Mouse (Mus musculus) limb, embryonic 14.5 days (tissue): ENCODE data around the gene Gpr65. TPM values are rescaled to one million over a fixed set of nuclear protein-coding genes. Genes with fewer than 3 reads are reported as not detected.
"Not testable (repeated sequence)": the region's sequence is repeated elsewhere in the genome, so short reads cannot be mapped to it uniquely, and the experiment has no call there.

Experiments used
- ATAC-seq: fragments of 200-750 bp; cut with Nextera tagmentation; 2 replicates; pipeline ENCODE4 v1.8.0; 2017; ENCODE audit warnings: low read depth, moderate number of reproducible peaks, moderate TSS enrichment; ENCODE audit not compliant: low FRiP score
- DNase-seq: peaks from one replicate; pipeline ENCODE4 v3.0.0-alpha.2; 2015; ENCODE audit warnings: low spot score
- H3K27ac ChIP-seq: fragments of 300-500 bp; sonication (generic); replicated peaks from 2 replicates; pipeline ENCODE4 v1.5.1; 2014; ENCODE audit warnings: low read depth, mild to moderate bottlenecking, low read length, moderate library complexity, mixed read lengths
- H3K27me3 ChIP-seq: fragments of 300-500 bp; sonication (generic); 2 replicates; pipeline ENCODE4 v1.6.1; 2014; ENCODE audit warnings: low read length, mixed read lengths; ENCODE audit not compliant: control insufficient read depth, insufficient read depth
- H3K36me3 ChIP-seq: fragments of 300-500 bp; sonication (generic); 2 replicates; pipeline ENCODE4 v1.6.1; 2014; ENCODE audit warnings: mild to moderate bottlenecking, low read length, moderate library complexity, mixed read lengths; ENCODE audit not compliant: control insufficient read depth, insufficient read depth
- H3K4me1 ChIP-seq: fragments of 300-500 bp; sonication (generic); 2 replicates; pipeline ENCODE4 v1.6.1; 2014; ENCODE audit warnings: antibody characterized with exemption, low read length, mixed read lengths; ENCODE audit not compliant: control insufficient read depth, insufficient read depth
- H3K4me2 ChIP-seq: fragments of 300-500 bp; sonication (generic); replicated peaks from 2 replicates; pipeline ENCODE4 v1.6.1; 2014; ENCODE audit warnings: low read depth, mild to moderate bottlenecking, low read length, moderate library complexity; ENCODE audit not compliant: severe bottlenecking
- H3K4me3 ChIP-seq: fragments of 300-500 bp; sonication (generic); replicated peaks from 2 replicates; pipeline ENCODE4 v1.5.1; 2014; ENCODE audit warnings: low read length
- H3K9ac ChIP-seq: fragments of 300-500 bp; sonication (generic); 2 replicates; pipeline ENCODE4 v1.6.1; 2014; ENCODE audit warnings: mild to moderate bottlenecking, low read depth, low read length, moderate library complexity; ENCODE audit not compliant: severe bottlenecking
- H3K9me3 ChIP-seq: fragments of 300-500 bp; sonication (generic); 2 replicates; pipeline ENCODE4 v1.6.1; 2016; ENCODE audit warnings: low read length; ENCODE audit not compliant: control insufficient read depth
- POLR2A ChIP-seq: fragments of 200-500 bp; IDR thresholded peaks from 2 replicates; pipeline ENCODE4 v1.8.0; 2012; ENCODE audit warnings: inconsistent platforms, mild to moderate bottlenecking, moderate library complexity, borderline replicate concordance; ENCODE audit not compliant: insufficient read depth, insufficient read length; ENCODE audit errors: extremely low read depth
- WGBS: fragments of 180-500 bp; shearing (Covaris S2); extraction: QIAGEN DNeasy Blood & Tissue Kit; methylation state at CpG from one replicate; pipeline ENCODE4 v1.1.7; 2014; 5-methylcytosine and 5-hydroxymethylcytosine counted together
- polyA plus RNA-seq, 2 experiments: library from polyadenylated mRNA; depleted of rRNA in 1 of 2; stranded (reverse) in 1 of 2; unstranded in 1 of 2; fragments of >200 nt; fragmentation: Nextera tagmentation in 1 of 2; extraction: Ambion mirVana in 1 of 2; gene quantifications; 2 replicates each; pipeline versions ENCODE4 v1.2.1 to v1.2.3; 2012 to 2014

The Gpr65 gene
- polyA plus RNA-seq (2012; rRNA removed) (2.4 and 2.5 TPM in 2 replicates), polyA plus RNA-seq (2014; fragmentation: Nextera tagmentation; extraction: Ambion mirVana) (2.6 and 4.1 TPM in 2 replicates)

- no peak for ATAC-seq
- no peak for DNase-seq
- WGBS = 83% methylated on average over 13 of the region's 13 CpGs
- no peak for TF ChIP-seq POLR2A
- Histone ChIP-seq H3K4me3 (no peak within 1 kb of the TSS), H3K27me3 (no peaks in the 10 kb centered on the region), H3K36me3 (no peaks in the 10 kb centered on the region), H3K4me1 (0 out of 2 replicates have a peak, but pooled peaks cover 3% of the 10 kb centered on the region), H3K4me2 (no peak within 1 kb of the TSS), H3K9me3 (no peaks in the 10 kb centered on the region), H3K27ac (no peak within 1 kb of the TSS), H3K9ac (no peak within 1 kb of the TSS)
Measured at GRCm38 (mm10) chr12:98268441-98269369, at the start of gene Gpr65. TSS of gene Gpr65 (plus strand) at chr12:98268635.

GRCm38 (mm10) chr12:98223286-98223685 is 45.1 kb upstream of the Gpr65 start:
- Histone ChIP-seq H3K9me3 (no peaks in the 10 kb centered on the region), H3K9ac (no peak overlapping the region), H3K36me3 (peaks cover 8% of the 10 kb centered on the region; the same call in 1 of the 2 replicates), H3K4me1 (no peaks in the 10 kb centered on the region), H3K4me2 (no peak overlapping the region), H3K27me3 (no peaks in the 10 kb centered on the region), H3K4me3 (no peak overlapping the region), H3K27ac (no peak overlapping the region)
- 78% methylated on average over 5 of the region's 5 CpGs for WGBS
- no peak for TF ChIP-seq POLR2A
- ATAC-seq (no peak), DNase-seq (no peak)

GRCm38 (mm10) chr12:98227037-98227436 is 41.4 kb upstream of the Gpr65 start:
- Histone ChIP-seq H3K36me3 (peaks cover 6% of the 10 kb centered on the region; the same call in 1 of the 2 replicates), H3K4me2 (no peak overlapping the region), H3K27ac (no peak overlapping the region), H3K4me3 (no peak overlapping the region), H3K9ac (no peak overlapping the region), H3K27me3 (no peaks in the 10 kb centered on the region), H3K9me3 (no peaks in the 10 kb centered on the region), H3K4me1 (no peaks in the 10 kb centered on the region)
- DNase-seq = no peak
- ATAC-seq = no peak
- no peak for TF ChIP-seq POLR2A
- 95% methylated on average over 2 of the region's 2 CpGs for WGBS

- not testable (repeated sequence) for H3K4me2 ChIP-seq, ATAC-seq, H3K9ac ChIP-seq, H3K4me1 ChIP-seq, H3K4me3 ChIP-seq, H3K36me3 ChIP-seq, DNase-seq, H3K9me3 ChIP-seq, H3K27ac ChIP-seq, H3K27me3 ChIP-seq
- WGBS = 85% methylated on average over 6 of the region's 6 CpGs
Measured at GRCm38 (mm10) chr12:98238478-98238877, 30.0 kb upstream of the Gpr65 start.

- TF ChIP-seq POLR2A = no peak
Measured at GRCm38 (mm10) chr12:98244161-98244560, 24.3 kb upstream of the Gpr65 start.

More at GRCm38 (mm10) chr12:98244161-98244560, 24.3 kb upstream of the Gpr65 start:
- Histone ChIP-seq H3K27me3 (no peaks in the 10 kb centered on the region), H3K36me3 (no peaks in the 10 kb centered on the region; the same call in 1 of the 2 replicates), H3K9ac (no peak overlapping the region), H3K4me1 (no peaks in the 10 kb centered on the region), H3K4me2 (no peak overlapping the region), H3K27ac (no peak overlapping the region), H3K9me3 (no peaks in the 10 kb centered on the region), H3K4me3 (no peak overlapping the region)
- ATAC-seq (no peak), DNase-seq (no peak)
- WGBS = 48% methylated on average over 4 of the region's 4 CpGs
